Mouse (Mus musculus) neural tube, embryonic 13.5 days (tissue): ENCODE data around the gene Capza1. TPM values are rescaled to one million over a fixed set of nuclear protein-coding genes. Genes with fewer than 3 reads are reported as not detected.

Experiments used
- ATAC-seq: fragments of 200-750 bp; cut with Nextera tagmentation; 2 replicates; pipeline ENCODE4 v1.8.0; 2017; ENCODE audit warnings: low read depth, mild to moderate bottlenecking, moderate TSS enrichment, moderate library complexity
- H3K27ac ChIP-seq: fragments of 300-500 bp; sonication (generic); replicated peaks from 2 replicates; pipeline ENCODE4 v1.5.1; 2015; ENCODE audit warnings: moderate library complexity, mild to moderate bottlenecking, inconsistent platforms
- H3K27me3 ChIP-seq: fragments of 300-500 bp; sonication (generic); 2 replicates; pipeline ENCODE4 v1.6.1; 2015; ENCODE audit warnings: mild to moderate bottlenecking, inconsistent platforms
- H3K36me3 ChIP-seq: fragments of 300-500 bp; sonication (generic); 2 replicates; pipeline ENCODE4 v1.6.1; 2015; ENCODE audit warnings: mild to moderate bottlenecking, inconsistent platforms
- H3K4me1 ChIP-seq: fragments of 300-500 bp; sonication (generic); replicated peaks from 2 replicates; pipeline ENCODE4 v1.6.1; 2015; ENCODE audit warnings: inconsistent platforms
- H3K4me2 ChIP-seq: fragments of 300-500 bp; sonication (generic); 2 replicates; pipeline ENCODE4 v1.6.1; 2015; ENCODE audit warnings: inconsistent platforms, mild to moderate bottlenecking, moderate library complexity
- H3K4me3 ChIP-seq: fragments of 300-500 bp; sonication (generic); 2 replicates; pipeline ENCODE4 v1.5.1; 2015; ENCODE audit warnings: mild to moderate bottlenecking, inconsistent platforms
- H3K9ac ChIP-seq: fragments of 300-500 bp; sonication (generic); 2 replicates; pipeline ENCODE4 v1.6.1; 2015; ENCODE audit warnings: moderate library complexity, mild to moderate bottlenecking, inconsistent platforms
- H3K9me3 ChIP-seq: fragments of 300-500 bp; sonication (generic); 2 replicates; pipeline ENCODE4 v1.6.1; 2016; ENCODE audit warnings: inconsistent platforms
- WGBS: fragments of 180-500 bp; shearing (Covaris S2); methylation state at CpG from one replicate; pipeline ENCODE4 v1.1.7; 2015; 5-methylcytosine and 5-hydroxymethylcytosine counted together
- polyA plus RNA-seq: library from polyadenylated mRNA; unstranded; fragments of >200 nt; fragmentation: Nextera tagmentation; extraction: Ambion mirVana; gene quantifications from 2 replicates; pipeline ENCODE4 v1.2.1, GENCODE M21; 2015

Capza1 gene
- polyA plus RNA-seq, 1 experiment from 2014 or later = 181 TPM

- no peaks in the 10 kb centered on the region for H3K27me3 ChIP-seq
These were observed 8.2 kb downstream of the Capza1 start for GRCm38 (mm10) chr3:104856106-104856505.

DNA sequence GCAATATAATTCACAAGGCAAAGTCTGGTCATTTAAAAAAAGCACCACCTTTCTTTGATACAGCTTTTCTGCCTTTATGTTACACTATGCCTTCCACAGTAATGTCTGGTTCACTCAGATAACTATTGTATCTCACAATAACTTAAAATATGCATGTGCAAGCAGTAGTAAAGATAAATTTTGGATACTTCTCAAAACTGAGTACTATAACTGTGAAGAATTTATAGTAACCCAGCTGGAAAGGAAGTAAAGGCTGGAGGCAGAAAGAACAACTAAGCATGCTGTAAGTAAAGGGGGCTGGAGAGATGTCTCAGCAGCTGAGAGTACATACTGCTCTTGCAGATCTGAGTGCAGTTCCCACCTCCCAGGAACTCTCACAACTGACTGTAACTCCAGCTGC is 9.4 kb downstream of the Capza1 start:
- Histone ChIP-seq H3K27ac (no peak overlapping the region), H3K36me3 (peaks cover 12% of the 10 kb centered on the region; the same call in 1 of the 2 replicates), H3K9ac (no peak overlapping the region), H3K4me1 (0 out of 2 replicates have a peak, but pooled peaks cover 3% of the 10 kb centered on the region), H3K27me3 (no peaks in the 10 kb centered on the region), H3K4me3 (no peak overlapping the region), H3K9me3 (no peaks in the 10 kb centered on the region), H3K4me2 (no peak overlapping the region)
- no peak for ATAC-seq

More at GRCm38 (mm10) chr3:104856106-104856505, 8.2 kb downstream of the Capza1 start:
- H3K27ac ChIP-seq = no peak overlapping the region
- H3K9ac ChIP-seq = no peak overlapping the region
- 90% methylated on average over 1 of the region's 1 CpGs for WGBS
- no peak overlapping the region for H3K4me2 ChIP-seq
- no peak for ATAC-seq
- peaks cover 12% of the 10 kb centered on the region; the same call in 1 of the 2 replicates for H3K36me3 ChIP-seq
- H3K9me3 ChIP-seq = no peaks in the 10 kb centered on the region
- H3K4me1 ChIP-seq = peaks cover 6% of the 10 kb centered on the region
- no peak overlapping the region for H3K4me3 ChIP-seq

DNA sequence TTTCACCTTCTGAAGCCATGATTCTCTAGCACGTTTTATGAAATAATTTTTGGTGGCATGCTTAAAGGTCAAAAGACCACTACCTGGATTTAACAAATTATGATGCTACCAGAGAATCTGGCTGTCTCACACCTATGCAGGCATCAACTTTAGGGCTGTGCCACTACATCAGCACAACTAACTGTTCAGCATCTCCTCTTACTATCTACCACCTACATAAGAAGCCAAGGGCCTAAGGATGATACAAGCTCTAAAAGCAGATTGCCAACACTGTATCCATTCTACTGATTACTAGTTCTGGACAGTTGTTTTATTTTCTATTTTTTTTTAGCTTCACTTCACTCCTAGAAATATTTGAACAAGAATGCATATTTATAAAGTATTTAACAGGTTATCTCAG is 9.8 kb downstream of the Capza1 start:
- 91% methylated on average over 1 of the region's 1 CpGs for WGBS

GRCm38 (mm10) chr3:104846601-104847000 is 17.7 kb downstream of the Capza1 start:
- H3K36me3 ChIP-seq = peaks cover 43% of the 10 kb centered on the region
- no peak overlapping the region for H3K27ac ChIP-seq
- no peaks in the 10 kb centered on the region for H3K27me3 ChIP-seq
- H3K9me3 ChIP-seq = no peaks in the 10 kb centered on the region
- ATAC-seq = no peak
- H3K4me1 ChIP-seq = no peaks in the 10 kb centered on the region
- H3K9ac ChIP-seq = no peak overlapping the region
- no peak overlapping the region for H3K4me3 ChIP-seq
- H3K4me2 ChIP-seq = no peak overlapping the region
- 98% methylated on average over 4 of the region's 4 CpGs for WGBS

More for the DNA sequence above, 9.8 kb downstream of the Capza1 start:
- Histone ChIP-seq H3K4me1 (0 out of 2 replicates have a peak, but pooled peaks cover 3% of the 10 kb centered on the region), H3K9me3 (no peaks in the 10 kb centered on the region), H3K4me3 (no peak overlapping the region), H3K27me3 (no peaks in the 10 kb centered on the region), H3K9ac (no peak overlapping the region), H3K36me3 (peaks cover 15% of the 10 kb centered on the region; the same call in 1 of the 2 replicates), H3K27ac (no peak overlapping the region), H3K4me2 (no peak overlapping the region)
- ATAC-seq = no peak

DNA sequence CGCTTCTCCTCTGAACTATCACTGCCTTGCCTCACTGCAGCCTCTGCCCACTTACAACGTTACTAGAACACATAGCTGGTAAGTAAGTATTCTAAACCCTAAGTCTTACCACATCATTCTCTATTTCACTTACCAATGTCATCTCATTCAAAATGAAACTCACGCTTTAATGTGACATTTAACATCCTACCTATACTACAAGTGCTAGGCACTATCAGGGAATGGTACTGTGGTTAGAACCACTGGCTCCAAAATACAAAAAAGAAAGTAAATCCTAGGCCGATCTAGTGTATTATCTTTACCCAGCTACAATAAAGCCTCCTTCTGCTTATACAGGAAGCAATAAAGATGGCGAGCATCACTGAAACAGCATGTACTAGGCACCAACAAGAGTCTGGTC is 23.3 kb downstream of the Capza1 start:
- Histone ChIP-seq H3K27me3 (no peaks in the 10 kb centered on the region), H3K4me2 (no peak overlapping the region), H3K9ac (no peak overlapping the region), H3K27ac (no peak overlapping the region), H3K9me3 (no peaks in the 10 kb centered on the region), H3K36me3 (peaks cover 67% of the 10 kb centered on the region), H3K4me3 (no peak overlapping the region), H3K4me1 (no peaks in the 10 kb centered on the region)
- no peak for ATAC-seq
- WGBS = 95% methylated on average over 5 of the region's 5 CpGs

DNA sequence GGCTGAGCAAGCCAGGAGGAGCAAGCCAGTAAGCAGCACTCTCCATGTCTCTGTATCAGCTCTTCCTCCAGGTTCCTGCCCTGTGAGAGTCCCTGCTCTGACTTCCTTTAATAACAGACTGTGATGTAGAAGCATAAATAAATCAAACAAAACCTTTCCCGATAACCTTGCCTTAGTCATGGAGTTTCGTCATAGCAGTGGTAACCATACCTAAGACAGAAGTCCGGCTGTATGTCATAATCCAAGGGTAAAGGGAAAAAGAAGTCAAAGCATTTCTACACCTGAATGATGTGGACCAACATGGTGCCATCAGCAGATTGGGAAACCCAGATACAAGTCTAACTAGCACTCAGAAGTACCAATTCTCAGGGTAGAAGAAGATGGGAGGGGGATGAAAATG is 28.5 kb downstream of the Capza1 start:
- H3K36me3 ChIP-seq = peaks cover 69% of the 10 kb centered on the region
- 93% methylated on average over 3 of the region's 3 CpGs for WGBS
- no peak overlapping the region for H3K27ac ChIP-seq

GRCm38 (mm10) chr3:104822413-104822812 is 41.9 kb downstream of the Capza1 start:
- Histone ChIP-seq H3K4me1 (peaks cover 10% of the 10 kb centered on the region), H3K27ac (no peak overlapping the region), H3K4me3 (no peak overlapping the region), H3K4me2 (no peak overlapping the region), H3K9me3 (no peaks in the 10 kb centered on the region), H3K36me3 (peaks cover 43% of the 10 kb centered on the region), H3K27me3 (no peaks in the 10 kb centered on the region), H3K9ac (no peak overlapping the region)
- ATAC-seq = no peak
- 88% methylated on average over 3 of the region's 3 CpGs for WGBS

More for the DNA sequence above, 28.5 kb downstream of the Capza1 start:
- no peaks in the 10 kb centered on the region for H3K9me3 ChIP-seq
- no peak overlapping the region for H3K4me2 ChIP-seq
- H3K9ac ChIP-seq = no peak overlapping the region
- H3K4me3 ChIP-seq = no peak overlapping the region
- no peaks in the 10 kb centered on the region for H3K27me3 ChIP-seq
- no peak for ATAC-seq
- H3K4me1 ChIP-seq = no peaks in the 10 kb centered on the region

- Histone ChIP-seq H3K4me2 (no peak overlapping the region), H3K27ac (no peak overlapping the region), H3K27me3 (no peaks in the 10 kb centered on the region), H3K9me3 (no peaks in the 10 kb centered on the region), H3K4me3 (no peak overlapping the region), H3K9ac (no peak overlapping the region), H3K4me1 (peaks cover 15% of the 10 kb centered on the region), H3K36me3 (peaks cover 26% of the 10 kb centered on the region)
- 50% methylated on average over 1 of the region's 1 CpGs for WGBS
- ATAC-seq = no peak
These were observed 43.9 kb downstream of the Capza1 start for GRCm38 (mm10) chr3:104820426-104820825.

DNA sequence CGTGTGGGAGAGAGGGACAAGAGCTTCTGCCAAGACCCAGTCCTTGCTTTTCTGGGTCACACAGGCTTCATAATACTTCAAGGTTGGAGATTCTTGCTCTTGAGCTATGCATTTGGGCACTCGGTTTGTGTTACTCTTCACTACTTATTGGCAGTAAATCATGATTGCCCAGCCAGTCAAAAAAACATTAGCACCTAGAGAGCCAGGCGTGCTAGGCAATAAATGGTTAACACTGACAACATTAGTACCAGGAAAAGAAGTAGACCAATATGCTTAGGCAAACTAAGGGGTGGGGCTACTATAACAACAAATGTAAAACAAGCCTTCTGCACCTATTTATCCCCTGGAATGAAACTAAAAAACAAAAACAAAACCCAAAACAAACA is 45.6 kb downstream of the Capza1 start:
- Histone ChIP-seq H3K36me3 (peaks cover 21% of the 10 kb centered on the region), H3K9me3 (no peaks in the 10 kb centered on the region), H3K9ac (peak overlapping the region; percentile 83), H3K4me3 (peak overlapping the region; percentile 73), H3K27ac (peak overlapping the region; percentile 73), H3K4me2 (peak overlapping the region; percentile 98), H3K27me3 (no peaks in the 10 kb centered on the region), H3K4me1 (peaks cover 15% of the 10 kb centered on the region)
- no peak for ATAC-seq
- WGBS = 5% methylated on average over 3 of the region's 3 CpGs

DNA sequence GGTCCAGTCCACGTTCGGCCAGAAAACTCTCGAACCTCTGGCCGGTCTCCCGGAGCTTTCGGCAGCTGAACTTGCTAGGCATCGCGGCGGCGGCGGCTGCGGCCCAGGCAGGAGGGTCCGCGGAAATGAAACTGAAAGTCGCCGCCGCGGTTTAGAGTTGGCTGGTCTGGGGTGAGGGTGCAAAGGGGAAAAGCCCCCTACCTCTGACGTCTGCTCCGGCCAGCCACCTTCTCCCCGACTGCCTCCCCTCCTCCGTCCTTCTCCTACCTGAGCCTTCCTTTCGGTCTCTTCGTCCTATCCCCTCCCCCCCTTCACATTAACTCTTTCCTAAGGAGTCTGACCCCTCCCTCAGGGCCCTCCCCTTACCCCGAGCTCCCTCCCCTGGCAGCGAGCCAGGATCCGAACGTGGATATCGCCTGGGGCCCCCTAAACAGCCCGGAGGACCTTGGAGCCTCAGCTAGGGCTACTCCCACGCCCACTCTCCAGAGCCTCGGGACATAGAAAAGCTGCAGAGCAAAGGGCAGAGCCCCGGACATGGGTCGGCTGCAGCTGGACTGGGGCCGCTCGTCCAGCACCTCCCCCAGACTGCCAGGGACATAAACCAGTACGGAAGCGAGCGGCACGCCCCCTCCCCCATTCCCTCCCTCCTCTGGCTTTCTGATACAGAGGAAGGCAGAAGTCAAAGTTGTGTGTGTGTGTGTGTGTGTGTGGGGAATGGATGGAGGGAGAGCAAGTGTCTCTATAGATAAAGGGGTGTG is 46.1 kb downstream of the Capza1 start, which contains the start of gene Mov10:
Gene Mov10 (minus strand): TSS at position 573 of the 758 bp plus-strand sequence.
- Histone ChIP-seq H3K27me3 (no peaks in the 10 kb centered on the region), H3K36me3 (peaks cover 21% of the 10 kb centered on the region), H3K4me3 (peak within 1 kb of the TSS; percentile 73), H3K4me1 (peaks cover 15% of the 10 kb centered on the region), H3K9ac (peak within 1 kb of the TSS; percentile 83), H3K27ac (peak within 1 kb of the TSS; percentile 73), H3K4me2 (peak within 1 kb of the TSS; percentile 98), H3K9me3 (no peaks in the 10 kb centered on the region)
- ATAC-seq = peak; percentile 81
- 0% methylated on average over 40 of the region's 40 CpGs for WGBS

DNA sequence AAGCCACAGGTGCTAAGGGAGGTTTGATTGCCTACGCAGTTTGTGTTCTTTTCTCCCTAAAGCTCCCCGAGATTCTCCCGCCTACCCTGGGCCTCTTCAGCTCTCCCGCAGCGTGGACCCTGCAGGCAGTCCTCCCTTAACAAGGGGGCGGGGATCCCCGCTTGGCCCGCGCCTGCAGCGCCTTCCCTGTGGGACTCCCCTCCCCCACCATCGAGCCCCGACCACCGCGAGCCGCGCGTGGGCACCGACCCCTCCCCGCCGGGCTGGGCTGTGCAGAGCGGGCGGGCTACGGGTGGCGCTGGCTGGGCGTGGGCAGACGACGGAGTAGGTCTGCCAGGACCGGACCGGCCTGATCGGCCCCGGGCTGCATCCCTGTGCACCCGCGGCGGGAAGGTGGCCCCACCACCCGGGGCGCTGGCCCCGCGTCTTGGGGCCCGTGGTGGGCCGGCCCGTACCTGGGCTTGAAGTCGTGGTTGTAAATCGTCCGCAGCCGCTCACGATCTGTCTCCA is 46.8 kb downstream of the Capza1 start:
- H3K9me3 ChIP-seq = no peaks in the 10 kb centered on the region

GRCm38 (mm10) chr3:104816130-104816529 is 48.2 kb downstream of the Capza1 start:
- H3K4me1 ChIP-seq = peaks cover 15% of the 10 kb centered on the region
- H3K9me3 ChIP-seq = no peaks in the 10 kb centered on the region
- no peak overlapping the region for H3K4me3 ChIP-seq
- H3K27me3 ChIP-seq = no peaks in the 10 kb centered on the region
- no peak for ATAC-seq
- H3K4me2 ChIP-seq = no peak overlapping the region
- H3K36me3 ChIP-seq = peaks cover 8% of the 10 kb centered on the region
- H3K27ac ChIP-seq = no peak overlapping the region
- 97% methylated on average over 7 of the region's 7 CpGs for WGBS
- no peak overlapping the region for H3K9ac ChIP-seq

More for the DNA sequence above, 46.8 kb downstream of the Capza1 start:
- Histone ChIP-seq H3K4me3 (peak overlapping the region; percentile 73), H3K36me3 (peaks cover 19% of the 10 kb centered on the region), H3K4me1 (peaks cover 15% of the 10 kb centered on the region), H3K4me2 (peak overlapping the region; percentile 98), H3K9ac (peak overlapping the region; percentile 83), H3K27ac (peak overlapping the region; percentile 73), H3K27me3 (no peaks in the 10 kb centered on the region)
- peak; percentile 85 for ATAC-seq
- 1% methylated on average over 46 of the region's 46 CpGs for WGBS
